Comparison of ENCODE assay signal across 8 mouse cellular contexts in genomic region chr6:112362349-112362958, GRCm38 (mm10). TPM values are rescaled to one million over a fixed set of nuclear protein-coding genes. Genes with fewer than 3 reads are reported as not detected.
DNase-seq lines count a peak whose midpoint lies in the region; ATAC-seq and TF ChIP-seq lines count a peak whose summit lies in the region.

No protein-coding gene starts in this region.

- peak; percentile 52 for DNase-seq in ES-E14 (ENCODE audit: low read depth, low spot score)
- peak; percentile 36 to 53 for DNase-seq in adrenal gland, postnatal 4 days (ENCODE audit: low spot score in 2 of 2)
- peak; percentile 75 for DNase-seq in hindbrain, embryonic 11.5 days (ENCODE audit: low spot score)
- DNase-seq in layer of hippocampus, adult 2 months (ENCODE audit: low spot score in 2 of 2) = peak; percentile 54 to 79
- DNase-seq in lung, postnatal 10 days = peak; percentile 83
- DNase-seq in retina, postnatal 7 days (ENCODE audit: low read depth, low spot score) = peak; percentile 40

- in situ Hi-C loops in ES-E14 (cut with MboI; ENCODE audit: low sequenced_read_pairs in 2 of 2, unreplicated experiment in 2 of 2) = loop anchor here in 1 of 2 experiments (10.0 to 25.0 kb wide), 2 partner anchors 228 to 1300 kb away; no protein-coding TSS in a partner anchor

- no peaks in the 10 kb centered on the region for H3K27me3 ChIP-seq in hindbrain, embryonic 11.5 days (ENCODE audit: control insufficient read depth, insufficient read depth, low read length)

- H3K36me3 ChIP-seq in ES-E14 (ENCODE audit: control insufficient read depth, insufficient read depth, low read length, poor library complexity, severe bottlenecking) = no peaks in the 10 kb centered on the region
- no peaks in the 10 kb centered on the region for H3K36me3 ChIP-seq in hindbrain, embryonic 11.5 days (ENCODE audit: control insufficient read depth, insufficient read depth, low read length)

- no peak overlapping the region for H3K9ac ChIP-seq in ES-E14 (ENCODE audit: insufficient read depth, low read depth, low read length, poor library complexity, severe bottlenecking)
- no peak overlapping the region for H3K9ac ChIP-seq in hindbrain, embryonic 11.5 days (ENCODE audit: low read depth, low read length)

- WGBS in hindbrain, embryonic 11.5 days = 40% methylated on average over 6 of the region's 6 CpGs

- H3K4me2 ChIP-seq in hindbrain, embryonic 11.5 days (replicated peaks; ENCODE audit: low read depth, low read length) = no peak overlapping the region

- peak; percentile 65 for ATAC-seq in hindbrain, embryonic 11.5 days (ENCODE audit: low FRiP score)
- ATAC-seq in erythroblast, adult 5-6 weeks (replicated peaks; ENCODE audit: low FRiP score, poor library complexity, severe bottlenecking) = no peak

- no peak overlapping the region for H3K27ac ChIP-seq in ES-E14 (ENCODE audit: insufficient read depth, low read depth, low read length, poor library complexity, severe bottlenecking)
- no peak overlapping the region for H3K27ac ChIP-seq in embryonic fibroblast, embryonic 13.5 days (ENCODE audit: insufficient read depth, low read length)
- H3K27ac ChIP-seq in hindbrain, embryonic 11.5 days (ENCODE audit: low read depth, low read length) = no peak overlapping the region
- H3K27ac ChIP-seq in layer of hippocampus, adult 2 months = no peak overlapping the region

- peak; percentile 76 for TF ChIP-seq CTCF in embryonic fibroblast, embryonic 13.5 days (IDR thresholded peaks at IDR 0.05; ENCODE audit: borderline replicate concordance, insufficient read depth, low read length)
- peak; percentile 93 for TF ChIP-seq CTCF in layer of hippocampus, adult 2 months (conservative IDR thresholded peaks at IDR 0.05)

- no peaks in the 10 kb centered on the region for H3K4me1 ChIP-seq in ES-E14 (ENCODE audit: control insufficient read depth in 2 of 2, insufficient read depth in 2 of 2, low read length in 2 of 2, poor library complexity in 1 of 2)
- H3K4me1 ChIP-seq in embryonic fibroblast, embryonic 13.5 days (ENCODE audit: control insufficient read depth, insufficient read depth, low read length) = no peaks in the 10 kb centered on the region
- H3K4me1 ChIP-seq in hindbrain, embryonic 11.5 days (replicated peaks; ENCODE audit: control insufficient read depth, insufficient read depth, low read length) = no peaks in the 10 kb centered on the region

- H3K4me3 ChIP-seq in ES-E14 (ENCODE audit: insufficient read depth in 1 of 2, low read depth in 1 of 2, low read length in 2 of 2, poor library complexity in 1 of 2, severe bottlenecking in 1 of 2) = no peak overlapping the region
- H3K4me3 ChIP-seq in embryonic fibroblast, embryonic 13.5 days (ENCODE audit: insufficient read depth, low read length) = no peak overlapping the region
- H3K4me3 ChIP-seq in hindbrain, embryonic 11.5 days (ENCODE audit: low read depth, low read length) = no peak overlapping the region
- no peak overlapping the region for H3K4me3 ChIP-seq in layer of hippocampus, adult 2 months

- TF ChIP-seq POLR2A in embryonic fibroblast, embryonic 13.5 days (IDR thresholded peaks at IDR 0.05; ENCODE audit: low read depth, low read length) = no peak

- no peaks in the 10 kb centered on the region for H3K9me3 ChIP-seq in ES-E14 (ENCODE audit: control insufficient read depth, insufficient read depth, low read depth, low read length)
- H3K9me3 ChIP-seq in hindbrain, embryonic 11.5 days (ENCODE audit: control insufficient read depth, low read length) = no peaks in the 10 kb centered on the region

TF ChIP-seq in ES-E14, 5 proteins besides CTCF, POLR2A, EP300 and RAD21:
- TF ChIP-seq ZC3H11A (IDR thresholded peaks at IDR 0.05; ENCODE audit: borderline replicate concordance, low read depth, low read length) (peak; percentile 92), CHD2 (IDR thresholded peaks at IDR 0.05; ENCODE audit: low read depth, low read length) (no peak)

RNA-seq across cellular contexts. Expression of gene Ssu2, which starts 25.4 kb away (rescaled TPM):
- total RNA-seq in ES-E14 (2012; rRNA removed) = 0.37 and 0.58 TPM in 2 replicates
- total RNA-seq in adrenal gland, postnatal 4 days (2021) = 1 to 10 TPM; 2.2 TPM
- not detected in 2 replicates for polyA plus RNA-seq in embryonic fibroblast, embryonic 13.5 days (2011; ENCODE audit: insufficient read length, low read depth, missing spikeins)
- polyA plus RNA-seq in hindbrain, embryonic 11.5 days (2014; fragmentation: Nextera tagmentation; extraction: Ambion mirVana) = 0.17 and 0.45 TPM in 2 replicates
- total RNA-seq in layer of hippocampus, adult 2 months (2021) = under 1 TPM; 0.32 to 0.44 TPM
- total RNA-seq in erythroblast, adult 5-6 weeks (2015; ENCODE audit: low replicate concordance) = not detected in 2 replicates
- not detected in 2 replicates for total RNA-seq in erythroblast, adult 5-6 weeks (2017; ENCODE audit: low replicate concordance)
